Mouse (Mus musculus): ENCODE results near the gene Col28a1. TPM values are rescaled to one million over a fixed set of nuclear protein-coding genes. Genes with fewer than 3 reads are reported as not detected.

The Col28a1 gene
- polyA plus RNA-seq, 1 experiment from 2014 or later: 0.32 TPM

DNA sequence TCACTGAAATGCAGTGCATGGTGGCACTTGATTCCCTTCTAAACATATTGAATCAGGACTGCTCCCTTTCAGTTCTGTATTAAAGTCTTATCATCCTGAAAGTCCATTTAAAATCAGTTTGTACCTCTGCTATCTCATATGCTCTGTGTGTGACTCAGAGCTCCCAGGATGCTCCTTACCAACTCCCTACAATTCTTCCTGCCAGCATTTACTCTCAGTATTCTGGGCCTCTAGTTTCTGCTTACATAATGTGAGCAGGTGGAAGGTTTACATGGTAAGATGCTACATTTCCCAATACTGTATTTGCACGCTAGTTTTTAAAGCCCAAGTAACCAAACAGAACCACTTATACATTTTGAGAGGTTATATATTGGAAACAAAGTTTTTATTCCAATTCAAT, 64.3 kb downstream of the Col28a1 start:
- no peaks in the 10 kb centered on the region for H3K27me3 ChIP-seq (ENCODE audit: insufficient read depth, low read length)
- WGBS: 88% methylated on average over 1 of the region's 1 CpGs
- H3K36me3 ChIP-seq (ENCODE audit: insufficient read depth, low read length): no peaks in the 10 kb centered on the region
- no peak overlapping the region for H3K27ac ChIP-seq (ENCODE audit: low read length)
- no peak overlapping the region for H3K9ac ChIP-seq (replicated peaks; ENCODE audit: low read length)
- H3K4me1 ChIP-seq (ENCODE audit: insufficient read depth, low read length): no peaks in the 10 kb centered on the region
- no peak overlapping the region for H3K4me2 ChIP-seq (replicated peaks; ENCODE audit: low read depth, low read length)
- no peak overlapping the region for H3K4me3 ChIP-seq (ENCODE audit: low read length)
- ATAC-seq (ENCODE audit: low FRiP score, low TSS enrichment): no peak
- H3K9me3 ChIP-seq (ENCODE audit: low read length): no peaks in the 10 kb centered on the region

GRCm38 (mm10) chr6:8126545-8126944, 65.9 kb downstream of the Col28a1 start:
- Histone ChIP-seq H3K36me3 (ENCODE audit: insufficient read depth, low read length) (no peaks in the 10 kb centered on the region), H3K9ac (replicated peaks; ENCODE audit: low read length) (no peak overlapping the region), H3K9me3 (ENCODE audit: low read length) (no peaks in the 10 kb centered on the region), H3K27me3 (ENCODE audit: insufficient read depth, low read length) (no peaks in the 10 kb centered on the region), H3K4me2 (replicated peaks; ENCODE audit: low read depth, low read length) (no peak overlapping the region), H3K4me1 (ENCODE audit: insufficient read depth, low read length) (no peaks in the 10 kb centered on the region), H3K4me3 (ENCODE audit: low read length) (no peak overlapping the region), H3K27ac (ENCODE audit: low read length) (no peak overlapping the region)
- WGBS: 72% methylated on average over 3 of the region's 3 CpGs
- ATAC-seq (ENCODE audit: low FRiP score, low TSS enrichment): no peak

DNA sequence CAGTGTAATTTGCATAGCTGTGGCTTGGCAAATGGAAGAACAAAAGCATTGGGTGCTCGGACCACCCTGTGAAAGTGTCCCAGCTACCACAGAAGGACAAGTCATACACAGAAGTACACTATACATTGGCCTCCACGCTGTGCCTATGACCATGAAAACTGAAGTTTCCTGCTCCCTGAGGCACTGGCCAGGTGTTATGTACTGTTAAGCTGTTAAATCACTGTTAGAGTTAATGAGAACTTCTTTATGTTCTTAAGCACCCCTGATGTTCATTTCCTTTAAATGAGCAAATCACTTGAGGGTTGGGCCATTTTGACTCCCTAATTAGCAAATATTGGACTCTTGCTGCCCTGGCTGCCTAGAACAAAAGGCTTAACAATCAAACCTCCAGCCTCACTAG, 73.3 kb downstream of the Col28a1 start:
- no peak overlapping the region for H3K9ac ChIP-seq (replicated peaks; ENCODE audit: low read length)
- H3K9me3 ChIP-seq (ENCODE audit: low read length): no peaks in the 10 kb centered on the region
- WGBS: 49% methylated on average over 2 of the region's 2 CpGs
- H3K4me3 ChIP-seq (ENCODE audit: low read length): no peak overlapping the region
- no peaks in the 10 kb centered on the region for H3K36me3 ChIP-seq (ENCODE audit: insufficient read depth, low read length)
- no peak for ATAC-seq (ENCODE audit: low FRiP score, low TSS enrichment)
- H3K27ac ChIP-seq (ENCODE audit: low read length): no peak overlapping the region
- H3K27me3 ChIP-seq (ENCODE audit: insufficient read depth, low read length): no peaks in the 10 kb centered on the region
- no peak overlapping the region for H3K4me2 ChIP-seq (replicated peaks; ENCODE audit: low read depth, low read length)
- no peaks in the 10 kb centered on the region for H3K4me1 ChIP-seq (ENCODE audit: insufficient read depth, low read length)

GRCm38 (mm10) chr6:8118577-8118976, 73.8 kb downstream of the Col28a1 start:
- H3K27me3 ChIP-seq (ENCODE audit: insufficient read depth, low read length): no peaks in the 10 kb centered on the region
- H3K4me1 ChIP-seq (ENCODE audit: insufficient read depth, low read length): no peaks in the 10 kb centered on the region
- H3K9ac ChIP-seq (replicated peaks; ENCODE audit: low read length): no peak overlapping the region
- no peak overlapping the region for H3K4me2 ChIP-seq (replicated peaks; ENCODE audit: low read depth, low read length)
- H3K27ac ChIP-seq (ENCODE audit: low read length): no peak overlapping the region
- no peaks in the 10 kb centered on the region for H3K36me3 ChIP-seq (ENCODE audit: insufficient read depth, low read length)
- WGBS: 76% methylated on average over 2 of the region's 2 CpGs
- no peak overlapping the region for H3K4me3 ChIP-seq (ENCODE audit: low read length)
- no peaks in the 10 kb centered on the region for H3K9me3 ChIP-seq (ENCODE audit: low read length)
- ATAC-seq (ENCODE audit: low FRiP score, low TSS enrichment): no peak

- 69% methylated on average over 10 of the region's 10 CpGs for WGBS
- ATAC-seq (ENCODE audit: low FRiP score, low TSS enrichment): no peak
- H3K27ac ChIP-seq (ENCODE audit: low read length): no peak overlapping the region
- no peak overlapping the region for H3K4me3 ChIP-seq (ENCODE audit: low read length)
- no peaks in the 10 kb centered on the region for H3K36me3 ChIP-seq (ENCODE audit: insufficient read depth, low read length)
- H3K27me3 ChIP-seq (ENCODE audit: insufficient read depth, low read length): no peaks in the 10 kb centered on the region
- no peaks in the 10 kb centered on the region for H3K4me1 ChIP-seq (ENCODE audit: insufficient read depth, low read length)
- no peak overlapping the region for H3K9ac ChIP-seq (replicated peaks; ENCODE audit: low read length)
- H3K4me2 ChIP-seq (replicated peaks; ENCODE audit: low read depth, low read length): no peak overlapping the region
- H3K9me3 ChIP-seq (ENCODE audit: low read length): no peaks in the 10 kb centered on the region
Observed at GRCm38 (mm10) chr6:8105870-8106706, 86.3 kb downstream of the Col28a1 start.

DNA sequence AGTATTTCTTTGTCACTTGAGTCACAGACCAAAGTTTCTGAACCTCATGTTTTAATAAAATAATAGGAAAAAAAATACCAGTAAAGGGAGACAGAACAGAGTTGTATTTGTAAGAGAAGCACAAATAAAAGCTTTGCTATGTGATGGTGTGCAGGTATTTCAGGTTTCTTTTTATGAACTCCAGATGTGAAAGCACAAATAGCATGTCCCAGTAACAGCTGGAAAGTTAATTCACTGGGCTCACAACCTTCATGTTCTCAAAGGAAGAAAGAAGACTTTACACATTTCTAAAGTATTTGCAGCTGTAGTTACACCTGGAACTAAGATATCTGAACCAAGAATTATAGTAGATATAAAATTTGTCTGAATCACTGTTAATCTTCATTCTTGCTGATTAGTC, 91.2 kb downstream of the Col28a1 start:
- no peak for ATAC-seq (ENCODE audit: low FRiP score, low TSS enrichment)
- Histone ChIP-seq H3K36me3 (ENCODE audit: insufficient read depth, low read length) (no peaks in the 10 kb centered on the region), H3K4me2 (replicated peaks; ENCODE audit: low read depth, low read length) (no peak overlapping the region), H3K27ac (ENCODE audit: low read length) (no peak overlapping the region), H3K4me1 (ENCODE audit: insufficient read depth, low read length) (0 out of 2 replicates have a peak, but pooled peaks cover 2% of the 10 kb centered on the region), H3K9me3 (ENCODE audit: low read length) (no peaks in the 10 kb centered on the region), H3K4me3 (ENCODE audit: low read length) (no peak overlapping the region), H3K27me3 (ENCODE audit: insufficient read depth, low read length) (no peaks in the 10 kb centered on the region), H3K9ac (replicated peaks; ENCODE audit: low read length) (no peak overlapping the region)

- H3K9ac ChIP-seq (replicated peaks; ENCODE audit: low read length): no peak overlapping the region
- ATAC-seq (ENCODE audit: low FRiP score, low TSS enrichment): 0 out of 2 replicates have a peak, but pooled peaks have one; percentile 19
- 48% methylated on average over 3 of the region's 3 CpGs for WGBS
Observed at GRCm38 (mm10) chr6:8095856-8096255, 96.6 kb downstream of the Col28a1 start.

GRCm38 (mm10) chr6:8094160-8094953, 98.1 kb downstream of the Col28a1 start:
- 47% methylated on average over 8 of the region's 8 CpGs for WGBS
- H3K9me3 ChIP-seq (ENCODE audit: low read length): no peaks in the 10 kb centered on the region
- H3K9ac ChIP-seq (replicated peaks; ENCODE audit: low read length): no peak overlapping the region
- no peak overlapping the region for H3K4me2 ChIP-seq (replicated peaks; ENCODE audit: low read depth, low read length)
- H3K4me1 ChIP-seq (ENCODE audit: insufficient read depth, low read length): 0 out of 2 replicates have a peak, but pooled peaks cover 6% of the 10 kb centered on the region
- H3K4me3 ChIP-seq (ENCODE audit: low read length): no peak overlapping the region
- no peak overlapping the region for H3K27ac ChIP-seq (ENCODE audit: low read length)
- ATAC-seq (ENCODE audit: low FRiP score, low TSS enrichment): no peak
- no peaks in the 10 kb centered on the region for H3K27me3 ChIP-seq (ENCODE audit: insufficient read depth, low read length)
- no peaks in the 10 kb centered on the region for H3K36me3 ChIP-seq (ENCODE audit: insufficient read depth, low read length)

More at GRCm38 (mm10) chr6:8095856-8096255, 96.6 kb downstream of the Col28a1 start:
- Histone ChIP-seq H3K27ac (ENCODE audit: low read length) (no peak overlapping the region), H3K27me3 (ENCODE audit: insufficient read depth, low read length) (no peaks in the 10 kb centered on the region), H3K4me3 (ENCODE audit: low read length) (no peak overlapping the region), H3K4me2 (replicated peaks; ENCODE audit: low read depth, low read length) (no peak overlapping the region), H3K4me1 (ENCODE audit: insufficient read depth, low read length) (0 out of 2 replicates have a peak, but pooled peaks cover 6% of the 10 kb centered on the region), H3K9me3 (ENCODE audit: low read length) (no peaks in the 10 kb centered on the region), H3K36me3 (ENCODE audit: insufficient read depth, low read length) (no peaks in the 10 kb centered on the region)

DNA sequence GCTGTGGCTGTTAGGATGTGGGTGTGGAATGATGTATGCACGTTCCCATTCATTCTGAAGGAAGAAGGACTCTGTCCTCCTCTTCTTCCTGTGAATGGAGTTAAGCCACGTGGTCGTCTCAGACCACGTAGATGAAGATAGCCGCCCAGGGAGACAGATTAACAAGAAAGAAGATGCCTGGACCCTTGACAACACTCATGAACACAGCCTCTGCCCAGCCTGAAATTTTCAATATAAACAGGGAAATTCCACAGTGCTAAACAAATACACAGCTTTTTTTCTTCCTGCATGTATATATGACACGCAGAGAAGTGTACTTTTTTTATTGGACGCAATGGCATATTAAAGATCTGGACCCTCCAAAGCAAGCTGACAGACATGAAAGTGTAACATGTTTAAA, 98.9 kb downstream of the Col28a1 start:
- Histone ChIP-seq H3K9me3 (ENCODE audit: low read length) (no peaks in the 10 kb centered on the region), H3K4me1 (ENCODE audit: insufficient read depth, low read length) (0 out of 2 replicates have a peak, but pooled peaks cover 6% of the 10 kb centered on the region), H3K27me3 (ENCODE audit: insufficient read depth, low read length) (no peaks in the 10 kb centered on the region), H3K27ac (ENCODE audit: low read length) (no peak overlapping the region), H3K36me3 (ENCODE audit: insufficient read depth, low read length) (no peaks in the 10 kb centered on the region), H3K9ac (replicated peaks; ENCODE audit: low read length) (no peak overlapping the region), H3K4me2 (replicated peaks; ENCODE audit: low read depth, low read length) (no peak overlapping the region), H3K4me3 (ENCODE audit: low read length) (no peak overlapping the region)
- WGBS: 81% methylated on average over 7 of the region's 7 CpGs
- no peak for ATAC-seq (ENCODE audit: low FRiP score, low TSS enrichment)

DNA sequence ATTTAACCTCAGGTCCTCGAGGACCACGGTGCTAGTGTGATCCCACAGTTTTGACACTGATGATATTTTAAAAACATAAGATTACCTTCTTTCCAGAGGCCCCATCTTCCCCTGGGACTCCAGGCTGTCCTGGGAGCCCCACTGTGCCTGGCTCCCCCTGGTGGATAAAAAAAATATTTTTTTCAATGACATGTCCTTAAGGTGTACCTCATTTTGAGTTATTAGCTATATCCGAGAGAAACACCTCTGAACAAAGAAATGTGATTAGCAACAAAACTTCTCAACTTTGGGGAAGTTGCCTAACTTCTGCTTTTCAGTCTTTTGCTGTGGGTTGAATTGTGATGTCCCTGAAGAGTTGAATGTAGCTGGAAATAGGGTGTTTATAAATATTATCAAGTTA, 105.6 kb downstream of the Col28a1 start:
- WGBS: 48% methylated on average over 3 of the region's 3 CpGs
- ATAC-seq (ENCODE audit: low FRiP score, low TSS enrichment): no peak
- Histone ChIP-seq H3K27ac (ENCODE audit: low read length) (no peak overlapping the region), H3K4me3 (ENCODE audit: low read length) (no peak overlapping the region), H3K36me3 (ENCODE audit: insufficient read depth, low read length) (no peaks in the 10 kb centered on the region), H3K9ac (replicated peaks; ENCODE audit: low read length) (no peak overlapping the region), H3K27me3 (ENCODE audit: insufficient read depth, low read length) (no peaks in the 10 kb centered on the region), H3K4me1 (ENCODE audit: insufficient read depth, low read length) (no peaks in the 10 kb centered on the region), H3K9me3 (ENCODE audit: low read length) (no peaks in the 10 kb centered on the region), H3K4me2 (replicated peaks; ENCODE audit: low read depth, low read length) (no peak overlapping the region)

Data from kidney, embryonic 16.5 days (tissue).